Mouse (Mus musculus) heart, embryonic 14.5 days (tissue): ENCODE measurements at regions not wholly inside any gene's neighbourhood (a gene's known extent, or its start where the extent isn't known, plus 50 kb on each side); places are given as distances from the start of the nearest gene placed in this dataset.

Experiments used
- ATAC-seq: fragments of 200-750 bp; cut with Nextera tagmentation; 2 replicates; pipeline ENCODE4 v1.8.0; 2017; ENCODE audit warnings: low read depth, moderate TSS enrichment; ENCODE audit not compliant: insufficient number of reproducible peaks, insufficient read depth, low FRiP score
- H3K27ac ChIP-seq, 2 experiments: fragments of 200-500 bp in 1 of 2; fragments of 300-500 bp in 1 of 2; sonication (generic) in 1 of 2; replicated peaks in 1 of 2; 2 replicates each; pipeline ENCODE4 v1.5.1; 2012 to 2014; ENCODE audit warnings: low read depth in 2 of 2, low read length in 2 of 2, control low read depth in 1 of 2, mild to moderate bottlenecking in 1 of 2, mixed read lengths in 1 of 2; ENCODE audit not compliant: control insufficient read depth in 1 of 2, insufficient read depth in 1 of 2
- H3K27me3 ChIP-seq: fragments of 300-500 bp; sonication (generic); 2 replicates; pipeline ENCODE4 v1.6.1; 2014; ENCODE audit warnings: mild to moderate bottlenecking, low read length, control low read depth; ENCODE audit not compliant: control insufficient read depth, insufficient read depth
- H3K36me3 ChIP-seq: fragments of 300-500 bp; sonication (generic); 2 replicates; pipeline ENCODE4 v1.6.1; 2014; ENCODE audit warnings: mild to moderate bottlenecking, control low read depth, low read length, mixed read lengths; ENCODE audit not compliant: control insufficient read depth, insufficient read depth
- H3K4me1 ChIP-seq, 2 experiments: fragments of 200-500 bp in 1 of 2; fragments of 300-500 bp in 1 of 2; sonication (generic) in 1 of 2; 2 replicates each; pipeline ENCODE4 v1.6.1; 2012 to 2014; ENCODE audit warnings: low read length in 2 of 2, control low read depth in 1 of 2, mixed read lengths in 1 of 2; ENCODE audit not compliant: control insufficient read depth in 2 of 2, insufficient read depth in 2 of 2
- H3K4me2 ChIP-seq: fragments of 300-500 bp; sonication (generic); 2 replicates; pipeline ENCODE4 v1.6.1; 2014; ENCODE audit warnings: mild to moderate bottlenecking, low read length
- H3K4me3 ChIP-seq, 2 experiments: fragments of 200-500 bp in 1 of 2; fragments of 300-500 bp in 1 of 2; sonication (generic) in 1 of 2; 2 replicates each; pipeline ENCODE4 v1.5.1; 2012 to 2014; ENCODE audit warnings: low read length in 2 of 2, mild to moderate bottlenecking in 2 of 2, control low read depth in 1 of 2, low read depth in 1 of 2, moderate library complexity in 1 of 2; ENCODE audit not compliant: control insufficient read depth in 1 of 2, insufficient read depth in 1 of 2
- H3K9ac ChIP-seq: fragments of 300-500 bp; sonication (generic); 2 replicates; pipeline ENCODE4 v1.6.1; 2014; ENCODE audit warnings: mild to moderate bottlenecking, low read length
- H3K9me3 ChIP-seq: fragments of 300-500 bp; sonication (generic); 2 replicates; pipeline ENCODE4 v1.6.1; 2016; ENCODE audit warnings: low read length, control low read depth; ENCODE audit not compliant: control insufficient read depth
- WGBS: fragments of 180-500 bp; shearing (Covaris S2); extraction: QIAGEN DNeasy Blood & Tissue Kit; methylation state at CpG from one replicate; pipeline ENCODE4 v1.1.7; 2014; 5-methylcytosine and 5-hydroxymethylcytosine counted together

DNA sequence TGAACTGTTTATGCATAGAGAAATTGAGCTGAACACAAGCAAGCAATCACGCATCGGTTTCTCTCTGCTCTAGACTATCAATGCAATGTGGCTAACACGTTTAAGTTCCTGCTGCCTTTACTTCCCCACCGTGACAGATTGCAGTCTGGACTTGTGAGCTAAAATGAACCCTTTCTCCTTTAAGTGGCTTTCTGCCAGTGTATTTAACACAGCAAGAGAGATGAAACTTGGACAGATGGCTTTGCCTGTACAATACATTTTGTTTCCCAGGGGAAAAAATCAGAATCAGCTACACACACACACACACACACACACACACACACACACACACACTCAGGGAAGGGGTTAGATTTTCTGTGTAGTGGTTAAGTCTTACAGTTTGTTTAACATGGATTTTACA is 206.8 kb downstream of the Sp3 start:
- no peak overlapping the region for H3K9ac ChIP-seq

DNA sequence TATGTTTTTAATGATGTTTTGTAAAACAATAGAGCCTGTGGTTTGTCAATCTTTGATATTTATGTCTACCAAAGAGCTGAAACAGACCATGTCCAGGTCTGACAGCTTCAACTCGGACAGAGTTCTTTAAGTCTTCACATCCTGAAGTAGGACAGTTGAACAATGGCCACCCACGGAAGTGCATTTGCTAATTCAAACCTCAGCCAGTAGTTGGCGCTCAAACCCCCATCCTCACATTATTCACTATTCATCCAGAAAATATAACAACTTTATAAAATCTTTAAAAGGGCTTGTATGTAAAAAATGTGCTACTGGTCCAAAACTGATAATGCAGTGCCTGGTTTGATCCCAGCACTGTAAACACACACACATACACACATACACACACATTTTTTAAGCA is 202.9 kb downstream of the Sp3 start:
- WGBS, result 51% methylated on average over 3 of the region's 3 CpGs
- ATAC-seq, result no peak

More for the DNA sequence above, 206.8 kb downstream of the Sp3 start:
- Histone ChIP-seq H3K4me1 (peaks cover 5% of the 10 kb centered on the region in 2 experiments; a peak in 3 of 4 replicates), H3K36me3 (no peaks in the 10 kb centered on the region), H3K27ac (no peak overlapping the region), H3K4me3 (no peak overlapping the region), H3K4me2 (no peak overlapping the region), H3K9me3 (no peaks in the 10 kb centered on the region), H3K27me3 (no peaks in the 10 kb centered on the region)
- no peak for ATAC-seq
- WGBS, result 86% methylated on average over 4 of the region's 4 CpGs

DNA sequence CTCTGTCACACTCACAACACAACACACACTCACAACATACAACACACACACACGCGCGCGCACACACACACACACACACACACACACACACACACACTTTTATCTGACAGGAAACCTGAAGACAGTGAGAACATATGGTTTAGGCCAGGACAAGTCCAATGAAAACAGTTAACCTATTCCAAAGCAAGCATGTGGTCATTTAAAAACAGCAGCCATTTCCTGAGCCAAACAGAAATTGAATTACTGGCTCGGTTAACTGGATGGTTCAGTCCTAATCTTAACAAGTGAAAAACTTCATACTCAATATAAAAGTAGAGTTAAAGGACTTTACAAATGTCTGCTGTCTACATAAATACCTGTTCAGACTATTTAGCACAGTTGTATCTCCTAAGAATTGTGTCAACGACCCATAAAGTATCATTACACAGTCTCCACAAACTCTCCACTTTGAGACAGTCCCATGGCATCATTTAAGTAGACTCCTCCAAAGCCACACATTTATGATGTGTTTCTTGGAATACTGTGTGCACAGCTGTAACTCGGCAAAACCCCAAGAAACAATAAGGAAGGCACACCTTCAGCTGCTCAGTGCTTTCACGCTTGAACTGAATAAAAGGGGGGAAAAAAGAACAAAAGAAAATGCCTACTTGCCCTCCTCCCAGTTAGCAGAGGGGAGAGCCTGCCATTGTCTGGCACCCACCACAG is 202.3 kb downstream of the Sp3 start:
- WGBS, result 75% methylated on average over 8 of the region's 8 CpGs
- H3K4me3 ChIP-seq, result no peak overlapping the region
- peak overlapping the region; percentile 41 to 57; a peak in 2 of 4 replicates for H3K27ac ChIP-seq
- H3K27me3 ChIP-seq, result no peaks in the 10 kb centered on the region
- peaks cover 2 to 11% of the 10 kb centered on the region in 2 experiments for H3K4me1 ChIP-seq
- H3K4me2 ChIP-seq, result no peak overlapping the region
- H3K9me3 ChIP-seq, result no peaks in the 10 kb centered on the region
- no peaks in the 10 kb centered on the region for H3K36me3 ChIP-seq
- no peak overlapping the region for H3K9ac ChIP-seq
- ATAC-seq, result 0 out of 2 replicates have a peak, but pooled peaks have one; percentile 33

More for the DNA sequence above, 202.9 kb downstream of the Sp3 start:
- Histone ChIP-seq H3K27me3 (no peaks in the 10 kb centered on the region), H3K9ac (no peak overlapping the region), H3K36me3 (no peaks in the 10 kb centered on the region), H3K4me3 (no peak overlapping the region), H3K4me2 (no peak overlapping the region), H3K4me1 (peaks cover 2 to 7% of the 10 kb centered on the region in 2 experiments), H3K9me3 (no peaks in the 10 kb centered on the region), H3K27ac (no peak overlapping the region; a peak in 1 of 4 replicates)

DNA sequence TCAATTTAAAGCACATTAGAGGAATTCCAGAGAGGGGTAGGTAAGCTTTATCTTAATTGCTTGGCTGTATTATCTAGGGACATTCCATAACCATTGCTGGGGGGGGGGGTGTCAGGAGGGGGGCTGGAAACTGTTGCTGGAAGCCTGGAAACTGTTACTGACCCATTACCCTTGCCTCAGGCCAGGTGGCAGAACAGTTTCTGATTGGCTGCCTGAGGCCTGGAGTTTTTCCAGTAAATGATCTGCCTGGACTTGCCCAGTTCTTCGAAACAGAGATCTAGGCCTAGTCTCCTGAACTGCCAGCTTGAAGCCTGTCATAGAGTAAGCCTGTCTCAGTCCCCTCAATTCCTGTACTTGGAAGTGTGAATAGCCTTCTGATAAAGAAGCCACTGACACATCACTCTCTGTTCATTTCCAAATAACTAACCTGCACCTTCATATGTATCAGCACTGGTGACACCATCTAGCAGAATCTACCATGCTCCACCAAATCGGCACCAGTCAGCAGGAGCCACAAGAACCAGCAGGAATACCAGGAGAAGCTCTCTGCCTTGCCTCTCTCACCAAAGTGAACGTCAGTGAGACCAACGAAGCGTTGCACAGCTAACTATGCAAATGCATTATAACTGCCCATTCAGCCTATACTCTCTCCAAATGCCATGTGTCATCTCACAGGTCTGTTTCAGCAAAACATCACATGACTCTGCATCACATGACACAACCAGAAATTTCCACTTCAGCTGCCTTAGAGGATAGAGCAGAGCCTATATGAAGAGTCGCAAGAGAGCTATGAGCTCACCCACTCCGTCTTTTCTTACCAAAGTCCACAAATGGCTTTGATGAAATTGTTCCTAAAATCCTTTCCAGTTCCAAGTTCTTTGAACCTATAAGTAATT is 200.7 kb downstream of the Sp3 start:
- Histone ChIP-seq H3K27ac (peak overlapping the region; percentile 53 to 61), H3K9ac (no peak overlapping the region), H3K4me1 (peaks cover 6 to 17% of the 10 kb centered on the region in 2 experiments), H3K4me2 (no peak overlapping the region), H3K9me3 (no peaks in the 10 kb centered on the region), H3K27me3 (no peaks in the 10 kb centered on the region), H3K36me3 (no peaks in the 10 kb centered on the region), H3K4me3 (no peak overlapping the region)
- 80% methylated on average over 7 of the region's 7 CpGs for WGBS
- ATAC-seq, result no peak

DNA sequence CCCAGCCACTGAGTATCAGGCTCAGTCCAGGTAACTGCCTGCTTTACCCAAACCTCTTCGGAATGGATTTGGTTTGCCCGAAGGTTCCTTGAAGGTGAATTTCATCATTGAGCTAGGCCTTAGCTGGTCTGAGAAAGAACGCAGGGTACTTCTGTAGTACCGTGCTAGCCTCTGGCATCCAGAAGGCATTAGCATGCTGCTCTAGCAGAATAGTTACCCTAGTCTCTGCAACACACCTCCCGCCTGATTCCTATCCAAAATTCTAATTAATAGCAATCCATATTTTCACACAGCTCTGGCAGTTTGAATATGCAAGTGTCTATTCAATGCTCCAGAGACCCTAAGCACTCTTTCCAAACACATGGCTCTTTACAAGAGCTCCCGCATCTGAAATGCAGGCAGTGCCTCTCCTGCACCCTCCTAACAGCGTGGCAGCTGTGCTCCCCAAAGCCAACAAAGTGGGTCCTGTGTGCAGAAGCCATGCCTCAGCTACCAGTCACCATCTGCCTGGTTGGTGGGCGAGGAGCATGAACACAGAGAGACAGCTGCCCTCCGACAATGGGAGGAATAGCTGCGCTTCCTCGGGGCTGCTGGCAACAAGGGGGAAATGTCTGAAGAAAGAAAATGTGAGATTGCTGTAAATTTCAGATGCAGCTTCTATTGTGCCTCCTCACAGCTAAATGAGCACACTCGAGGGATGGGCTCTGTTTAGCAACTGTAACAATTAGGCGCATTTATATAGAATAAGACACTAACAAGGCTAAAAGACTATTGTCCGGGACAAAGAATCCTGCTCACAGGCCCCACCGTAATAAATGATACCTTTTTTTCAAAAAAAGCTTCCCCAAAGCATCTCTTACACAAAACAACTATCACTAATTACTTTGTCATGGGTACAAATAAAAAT is 198.6 kb downstream of the Sp3 start:
- no peak overlapping the region for H3K27ac ChIP-seq

DNA sequence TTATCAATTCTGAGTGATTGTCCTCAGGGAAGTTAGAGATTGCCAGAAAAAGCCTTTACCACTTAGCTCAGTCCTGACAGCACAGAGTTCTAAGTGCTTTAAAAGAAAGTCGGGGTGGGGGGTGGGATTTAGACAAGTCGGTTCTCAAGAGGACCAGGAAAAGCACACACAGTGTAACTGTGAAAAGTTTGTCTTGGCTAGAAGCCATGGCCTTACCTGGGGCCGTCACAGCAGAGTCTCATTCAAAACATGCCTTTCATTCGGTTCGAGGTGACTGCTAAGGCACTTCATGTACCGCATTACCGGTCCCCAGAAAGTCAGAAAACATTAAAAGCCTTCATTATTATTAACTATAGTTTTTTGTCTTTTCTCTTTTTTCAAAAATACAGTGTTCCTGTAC is 197.9 kb downstream of the Sp3 start:
- no peak for ATAC-seq
- Histone ChIP-seq H3K4me3 (no peak overlapping the region), H3K36me3 (no peaks in the 10 kb centered on the region), H3K9me3 (no peaks in the 10 kb centered on the region), H3K4me1 (peaks cover 10 to 21% of the 10 kb centered on the region in 2 experiments), H3K27ac (no peak overlapping the region), H3K9ac (no peak overlapping the region), H3K27me3 (no peaks in the 10 kb centered on the region), H3K4me2 (no peak overlapping the region)
- 40% methylated on average over 7 of the region's 7 CpGs for WGBS

More for the DNA sequence above, 198.6 kb downstream of the Sp3 start:
- no peak overlapping the region for H3K9ac ChIP-seq
- H3K4me2 ChIP-seq, result no peak overlapping the region
- no peak overlapping the region for H3K4me3 ChIP-seq
- H3K36me3 ChIP-seq, result no peaks in the 10 kb centered on the region
- H3K27me3 ChIP-seq, result no peaks in the 10 kb centered on the region
- WGBS, result 88% methylated on average over 15 of the region's 15 CpGs
- no peaks in the 10 kb centered on the region for H3K9me3 ChIP-seq
- peaks cover 10 to 21% of the 10 kb centered on the region in 2 experiments for H3K4me1 ChIP-seq
- ATAC-seq, result no peak
